Mouse (Mus musculus) NIH3T3 (cell line): ENCODE measurements around the gene Ttll6.

Experiments
- DNase-seq: peaks from one replicate; pipeline ENCODE4 v3.0.0-alpha.2; 2012; ENCODE audit warnings: low read depth

The Ttll6 gene

GRCm38 (mm10) chr11:96169016-96169415 is 35.4 kb downstream of the Ttll6 start:
- no peak for DNase-seq

GRCm38 (mm10) chr11:96170711-96171379 is 37.3 kb downstream of the Ttll6 start:
- no peak for DNase-seq

DNA sequence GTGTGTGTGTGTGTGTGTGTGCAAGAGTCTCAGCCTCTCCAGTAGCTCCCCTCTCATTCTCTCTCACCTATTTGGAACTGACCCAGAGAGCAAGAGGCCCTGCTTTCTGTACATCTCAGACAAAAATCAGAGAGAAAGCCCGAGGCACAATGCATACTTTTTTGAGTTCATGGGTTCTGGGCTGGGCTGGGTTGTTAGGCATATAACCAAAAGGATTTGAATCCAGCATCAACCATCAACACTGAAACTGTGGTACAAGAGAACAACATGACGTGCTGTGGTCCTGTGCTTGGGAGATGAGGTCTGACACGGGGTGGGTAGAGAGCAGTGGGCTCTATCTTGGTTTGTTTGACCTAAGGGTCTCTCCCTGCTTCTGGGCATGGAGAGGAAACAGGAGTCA is 38.0 kb downstream of the Ttll6 start:
- no peak for DNase-seq

- DNase-seq: no peak
These were observed 39.1 kb downstream of the Ttll6 start for GRCm38 (mm10) chr11:96172511-96173287.

- DNase-seq: no peak
These were observed 39.8 kb downstream of the Ttll6 start for GRCm38 (mm10) chr11:96173288-96173840.

- no peak for DNase-seq
These were observed 41.3 kb downstream of the Ttll6 start for GRCm38 (mm10) chr11:96174881-96175280.

- DNase-seq: no peak
These were observed 41.9 kb downstream of the Ttll6 start for GRCm38 (mm10) chr11:96175511-96175910.

DNA sequence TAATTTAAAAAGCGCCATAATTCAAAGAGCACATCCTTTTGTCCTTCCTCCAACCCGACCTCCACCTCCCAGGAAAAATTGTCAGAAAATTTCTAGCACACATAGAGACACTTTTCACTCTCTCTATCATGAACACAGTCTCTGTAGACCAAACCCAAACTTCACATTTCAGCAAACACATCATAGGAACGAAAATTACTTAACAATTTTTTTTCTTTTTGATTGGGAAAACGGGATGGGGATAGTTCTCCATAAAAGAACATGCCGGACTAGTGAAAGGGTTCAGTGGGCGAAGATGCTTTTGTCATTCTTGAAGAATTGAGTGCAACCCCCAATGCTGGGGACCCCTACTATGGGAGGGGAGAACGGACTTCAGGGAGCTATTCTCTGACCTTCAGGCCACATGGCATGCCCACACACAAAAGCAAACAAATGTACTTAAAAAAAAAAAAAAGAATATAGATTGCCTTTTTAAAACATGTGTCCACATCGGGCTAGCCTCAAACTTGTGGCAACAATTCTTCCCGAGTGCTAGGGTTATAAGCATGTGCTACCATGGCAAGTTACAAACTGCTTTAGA is 42.5 kb downstream of the Ttll6 start:
- no peak for DNase-seq

DNA sequence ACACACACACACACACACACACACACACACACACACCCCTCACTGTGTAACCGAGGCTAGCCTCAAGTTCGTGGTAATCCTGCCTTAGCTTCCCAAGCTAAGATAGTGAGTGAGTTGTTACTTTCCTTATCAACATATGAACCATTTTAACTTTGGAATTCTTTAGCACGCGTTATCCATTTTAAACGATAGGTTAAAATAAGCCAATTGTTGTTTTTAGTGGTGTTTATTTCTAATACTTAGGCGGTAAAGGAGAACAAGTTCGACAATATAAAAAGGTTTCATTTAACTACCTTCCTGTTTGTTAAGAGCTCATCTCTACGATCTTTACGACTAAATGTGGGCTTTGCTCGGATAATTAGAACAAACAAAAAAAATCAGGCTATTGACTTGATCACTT is 43.3 kb downstream of the Ttll6 start:
- DNase-seq: no peak

DNA sequence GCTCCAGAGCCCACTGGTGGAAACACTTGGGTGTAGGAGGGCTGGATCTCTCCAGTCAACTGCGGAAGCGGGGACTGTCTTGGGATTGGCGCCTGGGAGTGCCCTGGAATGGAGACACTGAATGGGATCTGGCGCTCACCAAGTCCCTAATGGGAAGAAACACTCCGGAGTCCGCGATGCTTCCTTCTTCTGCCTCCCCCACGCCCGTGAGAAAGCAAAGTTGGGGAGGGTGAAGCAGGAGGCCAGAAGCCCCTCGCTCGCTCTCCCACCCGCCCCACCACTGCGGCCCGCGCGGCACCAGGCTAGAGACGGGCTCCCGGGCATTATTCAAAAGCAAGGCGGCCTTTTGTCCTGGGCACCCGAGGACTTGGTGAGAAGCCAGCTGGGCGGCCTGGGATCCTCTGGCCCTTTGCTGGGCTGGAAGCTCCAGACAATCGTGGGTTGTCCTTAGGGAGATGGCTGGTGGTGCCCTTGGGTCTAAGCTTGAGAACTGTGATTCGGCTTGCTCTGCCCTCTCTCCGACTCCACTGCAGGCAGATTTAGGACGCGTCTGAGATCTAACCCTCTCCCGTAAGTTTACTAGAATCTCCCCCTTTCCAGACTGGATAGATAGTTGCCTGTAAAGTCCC is 44.1 kb downstream of the Ttll6 start:
- DNase-seq: no peak

DNA sequence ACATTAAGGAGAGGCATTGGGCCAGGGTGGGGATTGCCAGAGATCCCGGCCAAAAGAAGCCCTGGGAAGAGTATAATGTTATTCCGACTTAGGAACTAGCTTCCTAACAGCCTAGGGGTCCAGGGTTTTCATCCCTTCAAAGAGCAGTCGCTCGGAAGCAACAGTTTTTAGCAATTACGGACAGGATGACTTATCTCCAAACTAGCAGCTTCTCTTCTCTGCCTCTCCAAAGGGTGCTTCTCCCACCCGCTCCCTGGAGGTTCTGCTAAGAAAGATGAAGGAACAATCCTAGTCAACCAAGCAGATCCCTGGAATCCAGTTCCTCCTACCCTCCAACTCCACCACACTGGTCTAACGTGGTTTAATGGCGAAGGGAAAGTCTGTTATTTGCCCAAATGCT is 44.8 kb downstream of the Ttll6 start:
- no peak for DNase-seq

DNA sequence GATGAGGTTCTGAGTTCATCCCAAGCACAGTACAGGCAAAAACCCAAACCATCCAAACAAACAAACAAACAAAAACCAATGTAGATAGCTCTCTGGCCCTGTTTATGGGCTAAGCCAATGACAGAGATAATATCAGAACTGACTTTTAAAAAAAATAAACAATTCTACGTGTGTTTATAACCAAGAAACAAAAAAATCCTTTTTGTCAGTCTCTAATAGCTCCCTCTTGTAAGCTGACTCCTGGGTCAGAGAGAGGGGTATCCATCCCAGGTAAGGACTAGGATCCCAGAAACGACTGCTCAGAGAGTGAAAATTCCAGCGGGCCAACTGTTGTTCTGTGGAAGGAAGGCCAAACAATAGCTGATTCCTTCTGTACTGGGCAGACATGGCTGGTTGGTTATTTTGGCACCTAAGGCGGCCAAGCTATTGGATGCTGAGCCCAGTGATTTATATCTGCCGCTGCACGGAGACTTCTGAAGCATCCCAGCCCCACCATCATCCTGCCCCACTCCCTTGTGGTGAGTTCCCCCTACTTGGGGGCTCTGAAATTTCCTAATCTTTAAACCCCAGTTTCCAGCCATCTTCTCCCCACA is 45.4 kb downstream of the Ttll6 start:
- no peak for DNase-seq

DNA sequence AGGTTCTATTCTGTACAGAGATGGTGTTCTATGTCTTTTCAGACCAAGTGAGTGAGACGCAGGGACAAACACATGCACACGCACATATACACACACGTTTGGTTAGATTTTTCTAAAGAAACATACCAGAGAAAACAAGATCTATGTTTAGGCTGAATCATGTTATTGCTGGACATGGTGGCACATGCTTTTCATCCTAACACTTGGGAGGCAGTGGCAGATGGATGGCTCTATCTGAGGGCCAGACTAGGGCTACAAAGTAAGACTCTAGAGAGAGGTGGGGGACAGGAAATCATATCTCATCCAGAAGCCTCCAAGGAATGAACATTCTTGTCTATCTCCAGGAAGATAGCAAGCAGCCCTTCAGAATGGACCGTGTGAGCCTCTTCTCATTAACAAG is 47.5 kb downstream of the Ttll6 start:
- DNase-seq: no peak

- DNase-seq: no peak
These were observed 50.6 kb downstream of the Ttll6 start for GRCm38 (mm10) chr11:96184233-96184632.

DNA sequence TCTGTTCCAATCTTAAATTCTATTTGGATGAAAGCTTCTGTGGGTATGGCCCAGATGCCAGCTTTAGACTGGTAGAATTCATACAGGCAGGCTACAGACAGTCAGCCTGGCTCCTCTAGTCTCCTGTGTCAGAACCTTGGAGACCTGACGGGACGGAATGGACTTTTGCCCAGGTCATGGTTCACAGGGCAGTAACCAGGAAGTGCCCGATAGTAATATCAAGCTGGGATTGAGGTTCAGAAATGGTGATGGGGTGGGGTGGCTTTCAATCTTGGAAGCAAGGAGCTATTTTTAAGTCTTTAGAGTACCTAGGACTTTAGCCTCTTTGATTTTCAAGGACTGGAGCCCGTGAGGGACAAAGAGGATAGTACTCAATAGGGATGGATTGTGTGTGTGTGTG is 53.7 kb downstream of the Ttll6 start:
- no peak for DNase-seq

DNA sequence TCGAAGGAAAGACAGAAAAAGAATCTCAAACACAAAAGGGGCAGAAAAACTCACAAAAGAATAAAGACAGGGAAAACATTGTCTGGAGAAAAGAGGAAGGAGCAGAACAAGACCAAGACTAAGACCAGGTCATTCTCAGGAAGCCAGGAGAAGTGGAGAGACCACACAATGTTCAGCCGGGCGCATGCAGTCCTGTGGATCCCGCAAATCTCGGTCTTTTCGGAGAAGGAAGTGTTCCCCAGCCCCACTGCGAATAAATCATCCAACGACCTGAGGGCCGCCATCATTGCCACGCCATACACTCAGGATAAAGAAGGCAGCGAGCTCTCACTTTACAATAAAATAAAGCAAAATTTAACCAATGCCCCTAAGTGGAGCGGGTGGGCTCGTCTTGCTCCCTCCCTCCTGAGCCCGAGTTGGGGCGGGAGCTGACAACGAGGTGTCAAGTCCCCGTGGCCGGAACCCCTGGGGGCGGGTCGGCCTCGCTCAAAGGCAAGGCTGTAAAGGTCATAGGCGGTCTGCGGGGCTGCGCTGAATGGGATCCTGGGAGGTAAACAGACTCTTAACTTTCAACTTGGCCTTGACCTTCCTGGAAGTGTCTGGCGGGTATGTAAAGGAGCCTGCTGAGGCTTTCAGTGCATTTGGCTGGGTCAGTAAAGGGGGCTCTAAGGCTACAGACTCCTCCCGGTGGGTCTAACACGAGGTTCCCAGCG is 56.4 kb downstream of the Ttll6 start:
- DNase-seq: no peak

GRCm38 (mm10) chr11:96191132-96191531 is 57.5 kb downstream of the Ttll6 start:
- no peak for DNase-seq

- no peak for DNase-seq
These were observed 60.2 kb downstream of the Ttll6 start, which contains the start of gene Hoxb13 for GRCm38 (mm10) chr11:96193521-96194400. Gene Hoxb13 (plus strand): TSS chr11:96194316.

GRCm38 (mm10) chr11:96194401-96194710 is 60.8 kb downstream of the Ttll6 start:
- DNase-seq: no peak

DNA sequence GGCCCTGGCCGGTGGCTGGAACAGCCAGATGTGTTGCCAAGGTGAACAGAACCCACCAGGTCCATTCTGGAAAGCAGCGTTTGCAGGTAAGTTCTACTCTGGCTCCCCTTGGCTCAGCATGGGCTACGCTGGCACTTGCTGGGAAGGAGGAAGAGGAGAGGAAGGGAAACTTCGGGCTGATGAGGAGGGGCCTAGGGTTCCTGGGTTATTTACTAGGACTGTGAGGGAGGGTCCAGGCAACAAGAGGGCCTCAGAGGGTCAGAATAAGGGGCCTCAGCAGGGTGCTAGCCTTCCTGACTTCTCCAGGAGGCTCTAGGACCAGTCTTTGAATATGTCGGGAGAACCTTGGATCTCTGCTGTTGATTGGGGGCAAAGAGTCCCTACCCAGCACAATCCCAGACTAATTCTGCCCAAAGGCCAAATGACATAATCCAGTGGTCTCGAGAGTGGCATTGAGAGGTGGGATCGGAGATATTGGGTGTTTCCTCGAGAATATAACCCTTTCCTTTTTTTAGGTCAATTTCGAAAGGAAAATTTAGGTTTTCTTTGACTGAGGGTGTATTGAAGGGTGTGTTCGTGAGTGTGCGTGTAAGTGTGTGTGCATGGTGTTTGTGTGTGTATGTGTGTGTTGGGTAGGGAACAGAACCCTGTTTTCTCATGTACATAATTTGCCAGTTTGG is 61.5 kb downstream of the Ttll6 start:
- no peak for DNase-seq
